ENCODE assay signal across 17 mouse cellular contexts in genomic region chr8:84241821-84242220, GRCm38 (mm10). TPM values are rescaled to one million over a fixed set of nuclear protein-coding genes. Genes with fewer than 3 reads are reported as not detected.
A peak's percentile ranks its signal among the peaks of the same experiment; 100 is the strongest.
DNase-seq lines count a peak whose midpoint lies in the region; ATAC-seq and TF ChIP-seq lines count a peak whose summit lies in the region.
"Had no signal": no experiment of that assay in that cellular context is flagged by ENCODE, and none has a peak within 500 bp of the region (broad histone marks: within the 10 kb centered on the region; RNA-seq: fewer than 3 reads in every experiment).

No protein-coding gene starts in this region.

- no peak overlapping the region for H3K4me3 ChIP-seq in forebrain, embryonic 16.5 days (replicated peaks; ENCODE audit: low read length)
- H3K4me3 ChIP-seq in forebrain, embryonic 13.5 days: no peak overlapping the region
- no peak overlapping the region for H3K4me3 ChIP-seq in hindbrain, postnatal 0 days (ENCODE audit: low read length)
- H3K4me3 ChIP-seq in hindbrain, embryonic 11.5 days (ENCODE audit: low read depth, low read length): no peak overlapping the region
- H3K4me3 ChIP-seq in stomach, postnatal 0 days (ENCODE audit: low read depth, low read length): no peak overlapping the region
- H3K4me3 ChIP-seq: embryonic facial prominence, embryonic 10.5 days; erythroblast, embryonic 14.5 days; liver, embryonic 15.5 days; neural tube, embryonic 13.5 days had no signal

- 0 out of 2 replicates have a peak overlapping the region, but pooled peaks have one; percentile 5 for H3K9ac ChIP-seq in forebrain, embryonic 16.5 days (replicated peaks; ENCODE audit: low read depth, low read length)
- H3K9ac ChIP-seq in forebrain, embryonic 13.5 days: no peak overlapping the region
- H3K9ac ChIP-seq in hindbrain, postnatal 0 days (replicated peaks; ENCODE audit: low read length): no peak overlapping the region
- no peak overlapping the region for H3K9ac ChIP-seq in hindbrain, embryonic 11.5 days (ENCODE audit: low read depth, low read length)
- H3K9ac ChIP-seq in stomach, postnatal 0 days (ENCODE audit: low read length): no peak overlapping the region
- H3K9ac ChIP-seq: liver, embryonic 15.5 days; neural tube, embryonic 13.5 days had no signal

- whole genome bisulfite sequencing in forebrain, embryonic 16.5 days: 32% methylated on average over 2 of the region's 2 CpGs
- WGBS in forebrain, embryonic 13.5 days: 60% methylated on average over 2 of the region's 2 CpGs
- WGBS in hindbrain, postnatal 0 days: 27% methylated on average over 2 of the region's 2 CpGs
- 71% methylated on average over 2 of the region's 2 CpGs for WGBS in hindbrain, embryonic 11.5 days
- 54% methylated on average over 2 of the region's 2 CpGs for WGBS in stomach, postnatal 0 days

- no peak overlapping the region for H3K4me2 ChIP-seq in forebrain, embryonic 16.5 days (ENCODE audit: low read length)
- no peak overlapping the region for H3K4me2 ChIP-seq in forebrain, embryonic 13.5 days
- H3K4me2 ChIP-seq in hindbrain, postnatal 0 days (ENCODE audit: low read depth, low read length): no peak overlapping the region
- no peak overlapping the region for H3K4me2 ChIP-seq in hindbrain, embryonic 11.5 days (replicated peaks; ENCODE audit: low read depth, low read length)
- no peak overlapping the region for H3K4me2 ChIP-seq in stomach, postnatal 0 days (replicated peaks; ENCODE audit: low read depth)
- H3K4me2 ChIP-seq: liver, embryonic 15.5 days; neural tube, embryonic 13.5 days had no signal

- no peaks in the 10 kb centered on the region for H3K27me3 ChIP-seq in forebrain, embryonic 16.5 days (replicated peaks; ENCODE audit: control insufficient read depth, insufficient read depth, low read length)
- no peaks in the 10 kb centered on the region for H3K27me3 ChIP-seq in forebrain, embryonic 13.5 days
- no peaks in the 10 kb centered on the region for H3K27me3 ChIP-seq in hindbrain, postnatal 0 days (ENCODE audit: insufficient read depth, low read length)
- H3K27me3 ChIP-seq in hindbrain, embryonic 11.5 days (ENCODE audit: control insufficient read depth, insufficient read depth, low read length): no peaks in the 10 kb centered on the region
- no peaks in the 10 kb centered on the region for H3K27me3 ChIP-seq in stomach, postnatal 0 days (ENCODE audit: control insufficient read depth, insufficient read depth, low read length)
- H3K27me3 ChIP-seq: liver, embryonic 15.5 days; neural tube, embryonic 13.5 days had no signal

- H3K9me3 ChIP-seq in forebrain, embryonic 16.5 days (ENCODE audit: control insufficient read depth, low read length): no peaks in the 10 kb centered on the region
- H3K9me3 ChIP-seq in forebrain, embryonic 13.5 days (replicated peaks): no peaks in the 10 kb centered on the region
- no peaks in the 10 kb centered on the region for H3K9me3 ChIP-seq in hindbrain, postnatal 0 days (ENCODE audit: low read length)
- H3K9me3 ChIP-seq in hindbrain, embryonic 11.5 days (ENCODE audit: control insufficient read depth, low read length): no peaks in the 10 kb centered on the region
- no peaks in the 10 kb centered on the region for H3K9me3 ChIP-seq in stomach, postnatal 0 days (ENCODE audit: control insufficient read depth, low read length)
- H3K9me3 ChIP-seq: embryonic facial prominence, embryonic 10.5 days; liver, embryonic 15.5 days; neural tube, embryonic 13.5 days had no signal

- H3K27ac ChIP-seq in forebrain, embryonic 16.5 days (ENCODE audit: low read length): no peak overlapping the region
- H3K27ac ChIP-seq in forebrain, embryonic 13.5 days: no peak overlapping the region
- no peak overlapping the region for H3K27ac ChIP-seq in hindbrain, postnatal 0 days
- no peak overlapping the region for H3K27ac ChIP-seq in hindbrain, embryonic 11.5 days (ENCODE audit: low read depth, low read length)
- no peak overlapping the region for H3K27ac ChIP-seq in stomach, postnatal 0 days (replicated peaks)
- H3K27ac ChIP-seq: embryonic facial prominence, embryonic 10.5 days; liver, embryonic 15.5 days; neural tube, embryonic 13.5 days had no signal

- no peak for TF ChIP-seq EP300 in stomach, postnatal 0 days (optimal IDR thresholded peaks at IDR 0.05)

- ATAC-seq in forebrain, embryonic 16.5 days: no peak
- no peak for ATAC-seq in forebrain, embryonic 13.5 days
- no peak for ATAC-seq in hindbrain, postnatal 0 days
- no peak for ATAC-seq in hindbrain, embryonic 11.5 days (ENCODE audit: low FRiP score)
- ATAC-seq in stomach, postnatal 0 days (ENCODE audit: low FRiP score, low TSS enrichment): no peak
- ATAC-seq: intestine, embryonic 16.5 days had no signal

- H3K4me1 ChIP-seq in forebrain, embryonic 16.5 days (replicated peaks; ENCODE audit: control insufficient read depth, insufficient read depth, low read length): peaks cover 12% of the 10 kb centered on the region
- peaks cover 20% of the 10 kb centered on the region for H3K4me1 ChIP-seq in forebrain, embryonic 13.5 days
- H3K4me1 ChIP-seq in hindbrain, postnatal 0 days (ENCODE audit: insufficient read depth, low read length): no peaks in the 10 kb centered on the region
- H3K4me1 ChIP-seq in hindbrain, embryonic 11.5 days (replicated peaks; ENCODE audit: control insufficient read depth, insufficient read depth, low read length): no peaks in the 10 kb centered on the region
- H3K4me1 ChIP-seq in stomach, postnatal 0 days (replicated peaks; ENCODE audit: control insufficient read depth, insufficient read depth): no peaks in the 10 kb centered on the region

- peaks cover 20% of the 10 kb centered on the region for H3K36me3 ChIP-seq in forebrain, embryonic 16.5 days (ENCODE audit: control insufficient read depth, insufficient read depth)
- peaks cover 35% of the 10 kb centered on the region for H3K36me3 ChIP-seq in forebrain, embryonic 13.5 days (ENCODE audit: poor library complexity, severe bottlenecking)
- H3K36me3 ChIP-seq in hindbrain, postnatal 0 days (ENCODE audit: insufficient read depth, low read length): peaks cover 23% of the 10 kb centered on the region
- peaks cover 13% of the 10 kb centered on the region for H3K36me3 ChIP-seq in hindbrain, embryonic 11.5 days (ENCODE audit: control insufficient read depth, insufficient read depth, low read length)
- H3K36me3 ChIP-seq in stomach, postnatal 0 days (ENCODE audit: control insufficient read depth, insufficient read depth, low read length): peaks cover 12% of the 10 kb centered on the region

- TF ChIP-seq CTCF in hindbrain, postnatal 0 days (IDR thresholded peaks at IDR 0.05; ENCODE audit: low read depth): no peak
- no peak for TF ChIP-seq CTCF in stomach, postnatal 0 days (IDR thresholded peaks at IDR 0.05; ENCODE audit: low read depth)

- DNase-seq in hindbrain, postnatal 0 days (ENCODE audit: low spot score): peak; percentile 49
- no peak for DNase-seq in hindbrain, embryonic 11.5 days (ENCODE audit: low spot score)
- peak; percentile 81 for DNase-seq in MN1 (ENCODE audit: low spot score)
- peak; percentile 64 to 65 for DNase-seq in kidney, adult 8-10 months
- no peak for DNase-seq in stomach, postnatal 0 days (ENCODE audit: low spot score)
- DNase-seq in frontal cortex, postnatal 36 days (ENCODE audit: low spot score in 2 of 2): no peak
- DNase-seq: layer of hippocampus, postnatal 36 days; lung, postnatal 10 days had no signal

RNA-seq across cellular contexts. Expression of gene Zswim4, which starts 5.0 kb away (rescaled TPM):
- 40.1 and 41.8 TPM in 2 replicates for polyA plus RNA-seq in forebrain, embryonic 16.5 days (2015; fragmentation: Nextera tagmentation; extraction: Ambion mirVana)
- 43.1 and 44.0 TPM in 2 replicates for polyA plus RNA-seq in forebrain, embryonic 13.5 days (2015; fragmentation: Nextera tagmentation; extraction: Ambion mirVana)
- 44.1 and 50.6 TPM in 2 replicates for total RNA-seq in hindbrain, postnatal 0 days (2014; rRNA removed)
- 11.0 and 11.3 TPM in 2 replicates for polyA plus RNA-seq in hindbrain, postnatal 0 days (2015; fragmentation: Nextera tagmentation; extraction: Ambion mirVana)
- polyA plus RNA-seq in hindbrain, embryonic 11.5 days (2014; fragmentation: Nextera tagmentation; extraction: Ambion mirVana): 22.5 and 26.1 TPM in 2 replicates
- polyA plus RNA-seq in stomach, postnatal 0 days (2015; fragmentation: Nextera tagmentation; extraction: Ambion mirVana): 8.0 and 9.7 TPM in 2 replicates

RNA-seq across cellular contexts. Expression of gene D8Ertd738e, which starts 7.7 kb away (rescaled TPM):
- 214 and 231 TPM in 2 replicates for polyA plus RNA-seq in forebrain, embryonic 16.5 days (2015; fragmentation: Nextera tagmentation; extraction: Ambion mirVana)
- polyA plus RNA-seq in forebrain, embryonic 13.5 days (2015; fragmentation: Nextera tagmentation; extraction: Ambion mirVana): 294 and 310 TPM in 2 replicates
- 69.4 and 79.5 TPM in 2 replicates for total RNA-seq in hindbrain, postnatal 0 days (2014; rRNA removed)
- polyA plus RNA-seq in hindbrain, postnatal 0 days (2015; fragmentation: Nextera tagmentation; extraction: Ambion mirVana): 318 and 325 TPM in 2 replicates
- polyA plus RNA-seq in hindbrain, embryonic 11.5 days (2014; fragmentation: Nextera tagmentation; extraction: Ambion mirVana): 298 and 313 TPM in 2 replicates
- 299 and 309 TPM in 2 replicates for polyA plus RNA-seq in stomach, postnatal 0 days (2015; fragmentation: Nextera tagmentation; extraction: Ambion mirVana)

RNA-seq across cellular contexts. Expression of gene Mri1, which starts 15.3 kb away (rescaled TPM):
- polyA plus RNA-seq in forebrain, embryonic 16.5 days (2015; fragmentation: Nextera tagmentation; extraction: Ambion mirVana): 46.5 and 57.1 TPM in 2 replicates
- polyA plus RNA-seq in forebrain, embryonic 13.5 days (2015; fragmentation: Nextera tagmentation; extraction: Ambion mirVana): 57.3 and 64.1 TPM in 2 replicates
- 46.1 and 71.6 TPM in 2 replicates for total RNA-seq in hindbrain, postnatal 0 days (2014; rRNA removed)
- 41.6 and 44.7 TPM in 2 replicates for polyA plus RNA-seq in hindbrain, postnatal 0 days (2015; fragmentation: Nextera tagmentation; extraction: Ambion mirVana)
- 49.8 and 51.2 TPM in 2 replicates for polyA plus RNA-seq in hindbrain, embryonic 11.5 days (2014; fragmentation: Nextera tagmentation; extraction: Ambion mirVana)
- 61.7 and 62.7 TPM in 2 replicates for polyA plus RNA-seq in stomach, postnatal 0 days (2015; fragmentation: Nextera tagmentation; extraction: Ambion mirVana)

RNA-seq across cellular contexts. Expression of gene Ccdc130, which starts 28.4 kb away (rescaled TPM):
- 26.8 and 31.0 TPM in 2 replicates for polyA plus RNA-seq in forebrain, embryonic 16.5 days (2015; fragmentation: Nextera tagmentation; extraction: Ambion mirVana)
- 26.8 and 28.9 TPM in 2 replicates for polyA plus RNA-seq in forebrain, embryonic 13.5 days (2015; fragmentation: Nextera tagmentation; extraction: Ambion mirVana)
- total RNA-seq in hindbrain, postnatal 0 days (2014; rRNA removed): 6.0 and 7.5 TPM in 2 replicates
- polyA plus RNA-seq in hindbrain, postnatal 0 days (2015; fragmentation: Nextera tagmentation; extraction: Ambion mirVana): 12.4 and 12.9 TPM in 2 replicates
- 21.3 and 27.4 TPM in 2 replicates for polyA plus RNA-seq in hindbrain, embryonic 11.5 days (2014; fragmentation: Nextera tagmentation; extraction: Ambion mirVana)
- polyA plus RNA-seq in stomach, postnatal 0 days (2015; fragmentation: Nextera tagmentation; extraction: Ambion mirVana): 10.1 and 10.4 TPM in 2 replicates

RNA-seq across cellular contexts. Expression of gene Nanos3, which starts 56.8 kb away (rescaled TPM):
- polyA plus RNA-seq in forebrain, embryonic 16.5 days (2015; fragmentation: Nextera tagmentation; extraction: Ambion mirVana): 3.2 and 4.7 TPM in 2 replicates
- polyA plus RNA-seq in forebrain, embryonic 13.5 days (2015; fragmentation: Nextera tagmentation; extraction: Ambion mirVana): 4.7 and 6.5 TPM in 2 replicates
- 2.3 and 3.2 TPM in 2 replicates for total RNA-seq in hindbrain, postnatal 0 days (2014; rRNA removed)
- polyA plus RNA-seq in hindbrain, postnatal 0 days (2015; fragmentation: Nextera tagmentation; extraction: Ambion mirVana): 11.5 and 15.5 TPM in 2 replicates
- polyA plus RNA-seq in hindbrain, embryonic 11.5 days (2014; fragmentation: Nextera tagmentation; extraction: Ambion mirVana): 4.5 and 5.6 TPM in 2 replicates
- polyA plus RNA-seq in stomach, postnatal 0 days (2015; fragmentation: Nextera tagmentation; extraction: Ambion mirVana): 2.0 and 4.4 TPM in 2 replicates
- total RNA-seq: hematopoietic stem cell, adult 5-6 weeks; monocyte, adult 5-6 weeks had no signal
- polyA plus RNA-seq: erythroblast, embryonic 14.5 days had no signal

Comparison
In these comparisons a context has a peak if more than half of its experiments do, and no peak if none do; other contexts are left out.
1. DNase-seq: peak in hindbrain, postnatal 0 days (single experiment), MN1 (single experiment) and kidney, adult 8-10 months (2 of 2); none in hindbrain, embryonic 11.5 days (single experiment), stomach, postnatal 0 days (single experiment) and frontal cortex, postnatal 36 days (0 of 2).